Mouse (Mus musculus) megakaryocyte, embryonic 14.5 days (primary cell): ENCODE measurements around the gene Zfp982. TPM values are rescaled to one million over a fixed set of nuclear protein-coding genes. Genes with fewer than 3 reads are reported as not detected.
"Not testable (repeated sequence)": the region's sequence is repeated elsewhere in the genome, so short reads cannot be mapped to it uniquely, and the experiment has no call there.

Experiments
- H3K27me3 ChIP-seq: replicated peaks from 2 replicates; pipeline ENCODE3; 2012; ENCODE audit warnings: inconsistent platforms
- H3K36me3 ChIP-seq: replicated peaks from 2 replicates; pipeline ENCODE3; 2012; ENCODE audit warnings: low read length, inconsistent platforms, mixed read lengths
- H3K4me1 ChIP-seq: 2 replicates; pipeline ENCODE4 v1.6.1; 2012; ENCODE audit warnings: inconsistent platforms
- H3K4me3 ChIP-seq: replicated peaks from 2 replicates; pipeline ENCODE3; 2012; ENCODE audit warnings: moderate library complexity, mild to moderate bottlenecking, inconsistent platforms
- H3K9me3 ChIP-seq: 2 replicates; pipeline ENCODE4 v1.6.1; 2012; ENCODE audit warnings: inconsistent platforms
- FLI1 ChIP-seq: IDR thresholded peaks from 2 replicates; pipeline ENCODE4 v1.6.1; 2012; ENCODE audit warnings: low read length, inconsistent platforms, mixed read lengths
- GATA1 ChIP-seq: IDR thresholded peaks from 3 replicates; pipeline ENCODE4 v1.6.1; 2012; ENCODE audit warnings: mixed read lengths, low read length, inconsistent platforms, borderline replicate concordance
- polyA plus RNA-seq: library from polyadenylated mRNA; stranded (reverse); fragments of >175 nt; gene quantifications from 2 replicates; pipeline ENCODE4 v1.2.3, GENCODE M21; 2012; ENCODE audit warnings: low replicate concordance; ENCODE audit not compliant: insufficient read depth

Zfp982 gene
- polyA plus RNA-seq, 1 experiment = not detected

GRCm38 (mm10) chr4:147520100-147520499 lies 27.9 kb downstream of the Zfp982 start:
- Histone ChIP-seq H3K4me3 (no peak overlapping the region), H3K27me3 (no peaks in the 10 kb centered on the region), H3K36me3 (no peaks in the 10 kb centered on the region), H3K4me1 (no peaks in the 10 kb centered on the region), H3K9me3 (peaks cover 46% of the 10 kb centered on the region)
- TF ChIP-seq GATA1 (no peak; the same call in 2 of the 3 replicates), FLI1 (no peak)

GRCm38 (mm10) chr4:147525125-147525524 lies 32.9 kb downstream of the Zfp982 start:
- Histone ChIP-seq H3K9me3 (peaks cover 44% of the 10 kb centered on the region), H3K4me1 (no peaks in the 10 kb centered on the region), H3K27me3 (no peaks in the 10 kb centered on the region), H3K4me3 (no peak overlapping the region), H3K36me3 (no peaks in the 10 kb centered on the region)
- TF ChIP-seq FLI1 = no peak

GRCm38 (mm10) chr4:147530366-147530765 lies 38.1 kb downstream of the Zfp982 start:
- Histone ChIP-seq H3K4me1 (no peaks in the 10 kb centered on the region), H3K4me3 (no peak overlapping the region), H3K9me3 (peaks cover 46% of the 10 kb centered on the region), H3K27me3 (no peaks in the 10 kb centered on the region), H3K36me3 (no peaks in the 10 kb centered on the region)
- no peak for TF ChIP-seq GATA1
- no peak for TF ChIP-seq FLI1

GRCm38 (mm10) chr4:147535916-147536315 lies 43.7 kb downstream of the Zfp982 start:
- H3K27me3 ChIP-seq, H3K36me3 ChIP-seq, H3K4me3 ChIP-seq, H3K4me1 ChIP-seq: not testable (repeated sequence)
- peaks cover 45% of the 10 kb centered on the region for H3K9me3 ChIP-seq

GRCm38 (mm10) chr4:147537702-147538101 lies 45.5 kb downstream of the Zfp982 start:
- TF ChIP-seq GATA1 (no peak), FLI1 (no peak)

GRCm38 (mm10) chr4:147539918-147540317 lies 47.7 kb downstream of the Zfp982 start, which contains the start of gene Gm16503:
Gene Gm16503, plus strand, starts transcription at chr4:147540218.
- H3K27me3 ChIP-seq, H3K36me3 ChIP-seq, H3K4me1 ChIP-seq, H3K4me3 ChIP-seq: not testable (repeated sequence)
- peaks cover 39% of the 10 kb centered on the region for H3K9me3 ChIP-seq

More at GRCm38 (mm10) chr4:147537702-147538101, 45.5 kb downstream of the Zfp982 start:
- Histone ChIP-seq H3K9me3 (peaks cover 39% of the 10 kb centered on the region), H3K4me1 (no peaks in the 10 kb centered on the region), H3K4me3 (no peak overlapping the region), H3K36me3 (no peaks in the 10 kb centered on the region), H3K27me3 (no peaks in the 10 kb centered on the region)

GRCm38 (mm10) chr4:147541105-147541504 lies 48.9 kb downstream of the Zfp982 start:
- no peak for TF ChIP-seq GATA1
- no peak for TF ChIP-seq FLI1
- no peaks in the 10 kb centered on the region for H3K36me3 ChIP-seq
- H3K9me3 ChIP-seq = peaks cover 31% of the 10 kb centered on the region
- H3K4me3 ChIP-seq = no peak overlapping the region
- H3K4me1 ChIP-seq = no peaks in the 10 kb centered on the region
- no peaks in the 10 kb centered on the region for H3K27me3 ChIP-seq

GRCm38 (mm10) chr4:147553071-147553470 lies 60.9 kb downstream of the Zfp982 start, which contains the start of gene Zfp985:
Gene Zfp985, plus strand, starts transcription at chr4:147553277.
- H3K4me3 ChIP-seq, H3K36me3 ChIP-seq, H3K27me3 ChIP-seq, H3K4me1 ChIP-seq: not testable (repeated sequence)
- H3K9me3 ChIP-seq = peaks cover 24% of the 10 kb centered on the region

GRCm38 (mm10) chr4:147554361-147554760 lies 62.1 kb downstream of the Zfp982 start:
- not testable (repeated sequence) for H3K36me3 ChIP-seq, H3K4me3 ChIP-seq, H3K4me1 ChIP-seq, H3K27me3 ChIP-seq
- H3K9me3 ChIP-seq = peaks cover 28% of the 10 kb centered on the region

GRCm38 (mm10) chr4:147556921-147557320 lies 64.7 kb downstream of the Zfp982 start:
- not testable (repeated sequence) for H3K4me1 ChIP-seq, H3K36me3 ChIP-seq, H3K4me3 ChIP-seq, H3K27me3 ChIP-seq
- H3K9me3 ChIP-seq = peaks cover 30% of the 10 kb centered on the region

- not testable (repeated sequence) for H3K4me3 ChIP-seq, H3K36me3 ChIP-seq, H3K27me3 ChIP-seq, H3K4me1 ChIP-seq
- peaks cover 25% of the 10 kb centered on the region for H3K9me3 ChIP-seq
These were observed 65.8 kb downstream of the Zfp982 start for GRCm38 (mm10) chr4:147558011-147558410.

- H3K4me3 ChIP-seq, H3K36me3 ChIP-seq, H3K27me3 ChIP-seq, H3K4me1 ChIP-seq: not testable (repeated sequence)
- H3K9me3 ChIP-seq = peaks cover 22% of the 10 kb centered on the region
These were observed 66.9 kb downstream of the Zfp982 start for GRCm38 (mm10) chr4:147559096-147559495.

Other genes with a start within 250 kb of the Zfp982 start
- not detected in 2 replicates for gene Zfp988, start 186.7 kb upstream of the Zfp982 start, polyA plus RNA-seq
- not detected in 2 replicates for gene Zfp978, start 131.1 kb upstream of the Zfp982 start, polyA plus RNA-seq
- gene Gm16503, start 47.8 kb downstream of the Zfp982 start, polyA plus RNA-seq = not detected in 2 replicates
- gene Zfp985, start 60.9 kb downstream of the Zfp982 start, polyA plus RNA-seq = 0.13 TPM in 1 of 2 replicates, not detected in the other
- gene Zfp979, start 150.1 kb downstream of the Zfp982 start, polyA plus RNA-seq = 0.39 TPM in 1 of 2 replicates, not detected in the other
- gene Zfp534, start 210.1 kb downstream of the Zfp982 start, polyA plus RNA-seq = not detected in 2 replicates